Mouse (Mus musculus): Measurements from ENCODE around the gene Cuedc1.

- no peak for TF ChIP-seq POLR2A (IDR thresholded peaks at IDR 0.05; ENCODE audit: borderline replicate concordance, insufficient read depth, low read length)
- TF ChIP-seq CTCF (IDR thresholded peaks at IDR 0.05; ENCODE audit: borderline replicate concordance, insufficient read depth, low read depth, low read length), result no peak
Measured at GRCm38 (mm10) chr11:88186947-88187243, 89.0 kb downstream of the Cuedc1 start.
